Mouse (Mus musculus) kidney, postnatal 0 days (tissue): ENCODE data around the gene Cradd. TPM values are rescaled to one million over a fixed set of nuclear protein-coding genes. Genes with fewer than 3 reads are reported as not detected.

Experiments used
- ATAC-seq: fragments of 200-750 bp; cut with Nextera tagmentation; replicated peaks from 2 replicates; pipeline ENCODE4 v1.8.0; 2017; ENCODE audit warnings: low read depth, moderate number of reproducible peaks, moderate TSS enrichment, moderate library complexity; ENCODE audit not compliant: low FRiP score
- DNase-seq: peaks from one replicate; pipeline ENCODE4 v3.0.0-alpha.2; 2016; ENCODE audit warnings: low spot score
- H3K27ac ChIP-seq: fragments of 300-500 bp; sonication (generic); 2 replicates; pipeline ENCODE4 v1.5.1; 2014; ENCODE audit warnings: mild to moderate bottlenecking
- H3K27me3 ChIP-seq: fragments of 300-500 bp; sonication (generic); 2 replicates; pipeline ENCODE4 v1.6.1; 2014; ENCODE audit warnings: low read length, mixed read lengths; ENCODE audit not compliant: insufficient read depth
- H3K36me3 ChIP-seq: fragments of 300-500 bp; sonication (generic); 2 replicates; pipeline ENCODE4 v1.6.1; 2014; ENCODE audit warnings: low read length, mixed read lengths; ENCODE audit not compliant: insufficient read depth
- H3K4me1 ChIP-seq: fragments of 300-500 bp; sonication (generic); replicated peaks from 2 replicates; pipeline ENCODE4 v1.6.1; 2014; ENCODE audit warnings: antibody characterized with exemption, low read length, mixed read lengths; ENCODE audit not compliant: insufficient read depth
- H3K4me2 ChIP-seq: fragments of 300-500 bp; sonication (generic); 2 replicates; pipeline ENCODE4 v1.6.1; 2014; ENCODE audit warnings: mild to moderate bottlenecking, low read length, moderate library complexity, mixed read lengths
- H3K4me3 ChIP-seq: fragments of 300-500 bp; sonication (generic); replicated peaks from 2 replicates; pipeline ENCODE4 v1.5.1; 2014; ENCODE audit warnings: low read depth, low read length
- H3K9ac ChIP-seq: fragments of 300-500 bp; sonication (generic); 2 replicates; pipeline ENCODE4 v1.6.1; 2014; ENCODE audit warnings: low read depth, low read length
- H3K9me3 ChIP-seq: fragments of 300-500 bp; sonication (generic); replicated peaks from 2 replicates; pipeline ENCODE4 v1.6.1; 2016; ENCODE audit warnings: low read length, inconsistent platforms, mixed read lengths
- CTCF ChIP-seq: IDR thresholded peaks from 2 replicates; pipeline ENCODE4 v1.5.1; 2016; ENCODE audit warnings: antibody characterized with exemption, low read depth, mild to moderate bottlenecking, moderate library complexity
- WGBS: fragments of 180-500 bp; shearing (Covaris S2); extraction: QIAGEN DNeasy Blood & Tissue Kit; methylation state at CpG from one replicate; pipeline ENCODE4 v1.1.7; 2014; 5-methylcytosine and 5-hydroxymethylcytosine counted together
- polyA plus RNA-seq: library from polyadenylated mRNA; unstranded; fragments of >200 nt; fragmentation: Nextera tagmentation; extraction: Ambion mirVana; gene quantifications from 2 replicates; pipeline ENCODE4 v1.2.1, GENCODE M21; 2015

Cradd gene
- polyA plus RNA-seq, 1 experiment from 2014 or later: 10.5 TPM

- DNase-seq (peak; percentile 51), ATAC-seq (no peak)
- TF ChIP-seq CTCF: no peak
- 17% methylated on average over 4 of the region's 4 CpGs for WGBS
- no peaks in the 10 kb centered on the region for H3K9me3 ChIP-seq
- no peak overlapping the region for H3K9ac ChIP-seq
- H3K4me1 ChIP-seq: peaks cover 4% of the 10 kb centered on the region; the same call in 1 of the 2 replicates
- H3K4me2 ChIP-seq: no peak overlapping the region
- H3K27me3 ChIP-seq: no peaks in the 10 kb centered on the region; the same call in 1 of the 2 replicates
- H3K36me3 ChIP-seq: no peaks in the 10 kb centered on the region
- no peak overlapping the region for H3K4me3 ChIP-seq
- 0 out of 2 replicates have a peak overlapping the region, but pooled peaks have one; percentile 1 for H3K27ac ChIP-seq
Measured at GRCm38 (mm10) chr10:95336781-95337544, 13.0 kb upstream of the Cradd start.

GRCm38 (mm10) chr10:95334826-95335225, 10.9 kb upstream of the Cradd start:
- no peaks in the 10 kb centered on the region for H3K9me3 ChIP-seq

GRCm38 (mm10) chr10:95332596-95332995, 8.7 kb upstream of the Cradd start:
- no peak for TF ChIP-seq CTCF
- 84% methylated on average over 3 of the region's 3 CpGs for WGBS
- Histone ChIP-seq H3K27me3 (no peaks in the 10 kb centered on the region; the same call in 1 of the 2 replicates), H3K9ac (no peak overlapping the region), H3K4me1 (peaks cover 4% of the 10 kb centered on the region; the same call in 1 of the 2 replicates), H3K4me2 (no peak overlapping the region), H3K4me3 (no peak overlapping the region), H3K9me3 (no peaks in the 10 kb centered on the region), H3K27ac (no peak overlapping the region), H3K36me3 (no peaks in the 10 kb centered on the region)
- DNase-seq (no peak), ATAC-seq (no peak)

More at GRCm38 (mm10) chr10:95334826-95335225, 10.9 kb upstream of the Cradd start:
- no peak overlapping the region for H3K4me3 ChIP-seq
- ATAC-seq (no peak), DNase-seq (no peak)
- no peak overlapping the region for H3K4me2 ChIP-seq
- H3K4me1 ChIP-seq: peaks cover 4% of the 10 kb centered on the region; the same call in 1 of the 2 replicates
- H3K36me3 ChIP-seq: no peaks in the 10 kb centered on the region
- no peaks in the 10 kb centered on the region; the same call in 1 of the 2 replicates for H3K27me3 ChIP-seq
- 75% methylated on average over 1 of the region's 1 CpGs for WGBS
- no peak overlapping the region for H3K9ac ChIP-seq
- no peak overlapping the region for H3K27ac ChIP-seq
- TF ChIP-seq CTCF: no peak

GRCm38 (mm10) chr10:95330375-95331363, 6.7 kb upstream of the Cradd start:
- 70% methylated on average over 9 of the region's 9 CpGs for WGBS
- no peak overlapping the region for H3K4me3 ChIP-seq
- no peaks in the 10 kb centered on the region for H3K9me3 ChIP-seq
- DNase-seq (peak; percentile 41), ATAC-seq (no peak)
- H3K27me3 ChIP-seq: no peaks in the 10 kb centered on the region; the same call in 1 of the 2 replicates
- no peak overlapping the region for H3K9ac ChIP-seq
- H3K4me1 ChIP-seq: no peaks in the 10 kb centered on the region
- no peak overlapping the region for H3K27ac ChIP-seq
- no peak overlapping the region for H3K4me2 ChIP-seq
- no peak for TF ChIP-seq CTCF
- no peaks in the 10 kb centered on the region for H3K36me3 ChIP-seq

GRCm38 (mm10) chr10:95329884-95330283, 6.0 kb upstream of the Cradd start:
- no peaks in the 10 kb centered on the region for H3K4me1 ChIP-seq
- H3K36me3 ChIP-seq: no peaks in the 10 kb centered on the region
- 93% methylated on average over 1 of the region's 1 CpGs for WGBS
- DNase-seq: no peak
- no peak overlapping the region for H3K27ac ChIP-seq
- H3K9me3 ChIP-seq: no peaks in the 10 kb centered on the region
- no peak for ATAC-seq
- no peaks in the 10 kb centered on the region; the same call in 1 of the 2 replicates for H3K27me3 ChIP-seq
- no peak overlapping the region for H3K9ac ChIP-seq
- no peak overlapping the region for H3K4me2 ChIP-seq
- no peak overlapping the region for H3K4me3 ChIP-seq
- no peak for TF ChIP-seq CTCF

- Histone ChIP-seq H3K27ac (no peak overlapping the region), H3K4me3 (no peak overlapping the region), H3K9ac (no peak overlapping the region), H3K4me1 (peaks cover 10% of the 10 kb centered on the region; the same call in 1 of the 2 replicates), H3K27me3 (no peaks in the 10 kb centered on the region), H3K36me3 (no peaks in the 10 kb centered on the region), H3K9me3 (no peaks in the 10 kb centered on the region), H3K4me2 (no peak overlapping the region)
- WGBS: 39% methylated on average over 1 of the region's 1 CpGs
- ATAC-seq (no peak), DNase-seq (no peak)
- no peak for TF ChIP-seq CTCF
Measured at GRCm38 (mm10) chr10:95324278-95324631, 322 bp upstream of the Cradd start.
